Mouse (Mus musculus) heart, embryonic 14.5 days (tissue): ENCODE measurements at regions not wholly inside any gene's neighbourhood (a gene's known extent, or its start where the extent isn't known, plus 50 kb on each side); places are given as distances from the start of the nearest gene placed in this dataset.

Source experiments
- ATAC-seq: fragments of 200-750 bp; cut with Nextera tagmentation; 2 replicates; pipeline ENCODE4 v1.8.0; 2017; ENCODE audit warnings: low read depth, moderate TSS enrichment; ENCODE audit not compliant: insufficient number of reproducible peaks, insufficient read depth, low FRiP score
- H3K27ac ChIP-seq, 2 experiments: fragments of 200-500 bp in 1 of 2; fragments of 300-500 bp in 1 of 2; sonication (generic) in 1 of 2; replicated peaks in 1 of 2; 2 replicates each; pipeline ENCODE4 v1.5.1; 2012 to 2014; ENCODE audit warnings: low read depth in 2 of 2, low read length in 2 of 2, control low read depth in 1 of 2, mild to moderate bottlenecking in 1 of 2, mixed read lengths in 1 of 2; ENCODE audit not compliant: control insufficient read depth in 1 of 2, insufficient read depth in 1 of 2
- H3K27me3 ChIP-seq: fragments of 300-500 bp; sonication (generic); 2 replicates; pipeline ENCODE4 v1.6.1; 2014; ENCODE audit warnings: mild to moderate bottlenecking, low read length, control low read depth; ENCODE audit not compliant: control insufficient read depth, insufficient read depth
- H3K36me3 ChIP-seq: fragments of 300-500 bp; sonication (generic); 2 replicates; pipeline ENCODE4 v1.6.1; 2014; ENCODE audit warnings: mild to moderate bottlenecking, control low read depth, low read length, mixed read lengths; ENCODE audit not compliant: control insufficient read depth, insufficient read depth
- H3K4me1 ChIP-seq, 2 experiments: fragments of 200-500 bp in 1 of 2; fragments of 300-500 bp in 1 of 2; sonication (generic) in 1 of 2; 2 replicates each; pipeline ENCODE4 v1.6.1; 2012 to 2014; ENCODE audit warnings: low read length in 2 of 2, control low read depth in 1 of 2, mixed read lengths in 1 of 2; ENCODE audit not compliant: control insufficient read depth in 2 of 2, insufficient read depth in 2 of 2
- H3K4me2 ChIP-seq: fragments of 300-500 bp; sonication (generic); 2 replicates; pipeline ENCODE4 v1.6.1; 2014; ENCODE audit warnings: mild to moderate bottlenecking, low read length
- H3K4me3 ChIP-seq, 2 experiments: fragments of 200-500 bp in 1 of 2; fragments of 300-500 bp in 1 of 2; sonication (generic) in 1 of 2; 2 replicates each; pipeline ENCODE4 v1.5.1; 2012 to 2014; ENCODE audit warnings: low read length in 2 of 2, mild to moderate bottlenecking in 2 of 2, control low read depth in 1 of 2, low read depth in 1 of 2, moderate library complexity in 1 of 2; ENCODE audit not compliant: control insufficient read depth in 1 of 2, insufficient read depth in 1 of 2
- H3K9ac ChIP-seq: fragments of 300-500 bp; sonication (generic); 2 replicates; pipeline ENCODE4 v1.6.1; 2014; ENCODE audit warnings: mild to moderate bottlenecking, low read length
- H3K9me3 ChIP-seq: fragments of 300-500 bp; sonication (generic); 2 replicates; pipeline ENCODE4 v1.6.1; 2016; ENCODE audit warnings: low read length, control low read depth; ENCODE audit not compliant: control insufficient read depth
- WGBS: fragments of 180-500 bp; shearing (Covaris S2); extraction: QIAGEN DNeasy Blood & Tissue Kit; methylation state at CpG from one replicate; pipeline ENCODE4 v1.1.7; 2014; 5-methylcytosine and 5-hydroxymethylcytosine counted together

DNA sequence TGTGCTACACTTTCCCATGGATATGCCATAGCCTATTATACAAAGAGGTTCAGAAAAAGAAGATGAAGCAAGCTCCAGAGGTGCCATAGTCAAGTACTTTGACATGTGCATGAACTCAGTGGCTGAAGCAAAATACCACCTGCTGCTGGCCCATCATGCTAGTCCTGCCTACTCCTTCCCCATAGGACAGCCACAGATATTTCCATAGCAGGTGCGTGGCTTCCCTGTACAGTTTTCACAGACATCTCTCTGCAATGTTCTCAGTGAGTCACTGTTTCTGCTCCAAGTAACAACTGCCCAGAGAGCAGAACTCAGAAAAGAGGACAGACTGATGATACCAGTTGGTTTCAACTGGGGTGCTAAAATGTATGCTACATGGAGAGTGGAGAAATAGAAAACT is 242.8 kb upstream of the Thbs1 start:
- Histone ChIP-seq H3K36me3 (no peaks in the 10 kb centered on the region), H3K27ac (no peak overlapping the region), H3K4me2 (no peak overlapping the region), H3K9me3 (no peaks in the 10 kb centered on the region), H3K4me3 (no peak overlapping the region), H3K4me1 (peaks cover 2 to 7% of the 10 kb centered on the region in 2 experiments; a peak in 2 of 4 replicates), H3K27me3 (no peaks in the 10 kb centered on the region), H3K9ac (no peak overlapping the region)
- 89% methylated on average over 1 of the region's 1 CpGs for WGBS
- no peak for ATAC-seq

- 47% methylated on average over 9 of the region's 9 CpGs for WGBS
These were observed 240.0 kb upstream of the Thbs1 start for GRCm38 (mm10) chr2:117871507-117872282.

DNA sequence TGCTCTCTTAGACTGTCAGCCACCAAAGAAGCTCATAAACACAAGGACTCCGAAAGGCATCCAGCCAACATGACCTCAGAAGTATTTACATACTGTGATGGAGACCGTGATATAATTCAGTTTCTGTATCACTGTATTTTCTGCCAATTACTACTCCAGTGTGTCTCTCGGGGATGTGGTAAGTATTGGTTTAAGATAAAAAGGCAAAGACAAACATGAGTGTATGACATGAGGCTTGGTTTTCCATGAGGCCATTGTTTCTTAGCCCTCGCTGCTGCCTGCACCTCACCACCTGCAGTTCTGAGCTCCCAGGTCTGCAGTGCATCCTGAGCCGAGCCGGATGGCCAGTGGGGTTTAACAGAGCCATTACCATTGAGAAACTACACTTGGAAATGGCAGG is 233.9 kb upstream of the Thbs1 start:
- ATAC-seq, result no peak

More at GRCm38 (mm10) chr2:117871507-117872282, 240.0 kb upstream of the Thbs1 start:
- H3K4me2 ChIP-seq, result no peak overlapping the region
- no peak overlapping the region for H3K4me3 ChIP-seq
- no peak for ATAC-seq
- H3K36me3 ChIP-seq, result no peaks in the 10 kb centered on the region
- no peaks in the 10 kb centered on the region for H3K9me3 ChIP-seq
- peaks cover 2 to 7% of the 10 kb centered on the region in 2 experiments; a peak in 2 of 4 replicates for H3K4me1 ChIP-seq
- H3K9ac ChIP-seq, result no peak overlapping the region
- no peak overlapping the region for H3K27ac ChIP-seq
- H3K27me3 ChIP-seq, result no peaks in the 10 kb centered on the region

GRCm38 (mm10) chr2:117882136-117882535 is 229.5 kb upstream of the Thbs1 start:
- Histone ChIP-seq H3K27ac (no peak overlapping the region), H3K4me3 (no peak overlapping the region), H3K4me1 (no peaks in the 10 kb centered on the region), H3K27me3 (no peaks in the 10 kb centered on the region), H3K4me2 (no peak overlapping the region), H3K9ac (no peak overlapping the region), H3K9me3 (no peaks in the 10 kb centered on the region), H3K36me3 (no peaks in the 10 kb centered on the region)
- no peak for ATAC-seq
- WGBS, result 77% methylated on average over 4 of the region's 4 CpGs

More for the DNA sequence above, 233.9 kb upstream of the Thbs1 start:
- Histone ChIP-seq H3K4me1 (no peaks in the 10 kb centered on the region), H3K4me3 (no peak overlapping the region), H3K4me2 (no peak overlapping the region), H3K27ac (no peak overlapping the region), H3K9me3 (no peaks in the 10 kb centered on the region), H3K27me3 (no peaks in the 10 kb centered on the region), H3K36me3 (no peaks in the 10 kb centered on the region), H3K9ac (no peak overlapping the region)
- WGBS, result 57% methylated on average over 6 of the region's 6 CpGs

DNA sequence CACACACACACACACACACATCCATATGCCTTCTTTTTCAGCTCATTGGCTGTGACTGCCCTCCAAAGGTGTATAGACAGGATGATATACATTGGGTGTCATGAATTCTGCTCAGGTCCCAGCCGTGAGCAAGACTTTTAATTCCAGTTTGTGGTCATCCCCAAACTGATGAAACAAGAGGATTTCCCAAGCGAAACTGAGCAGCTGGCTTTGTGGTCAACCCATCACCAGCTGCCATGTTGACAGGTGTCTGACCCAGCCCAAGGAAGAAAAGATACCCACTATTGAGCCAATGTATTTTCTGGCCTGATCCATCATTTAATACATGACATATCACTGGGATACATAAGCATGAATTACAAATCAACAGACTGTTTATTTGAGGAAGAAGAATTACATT is 228.8 kb upstream of the Thbs1 start:
- no peak overlapping the region for H3K27ac ChIP-seq
- WGBS, result 82% methylated on average over 2 of the region's 2 CpGs
- H3K4me1 ChIP-seq, result no peaks in the 10 kb centered on the region
- H3K9ac ChIP-seq, result no peak overlapping the region
- ATAC-seq, result no peak
- H3K27me3 ChIP-seq, result no peaks in the 10 kb centered on the region
- H3K4me2 ChIP-seq, result no peak overlapping the region
- H3K4me3 ChIP-seq, result no peak overlapping the region
- H3K36me3 ChIP-seq, result no peaks in the 10 kb centered on the region
- H3K9me3 ChIP-seq, result no peaks in the 10 kb centered on the region

- Histone ChIP-seq H3K4me3 (no peak overlapping the region), H3K9ac (no peak overlapping the region), H3K36me3 (no peaks in the 10 kb centered on the region), H3K9me3 (no peaks in the 10 kb centered on the region), H3K4me1 (no peaks in the 10 kb centered on the region), H3K4me2 (no peak overlapping the region), H3K27me3 (no peaks in the 10 kb centered on the region), H3K27ac (no peak overlapping the region)
- 76% methylated on average over 3 of the region's 3 CpGs for WGBS
- no peak for ATAC-seq
These were observed 225.2 kb upstream of the Thbs1 start for GRCm38 (mm10) chr2:117886516-117886915.

- ATAC-seq, result no peak
- Histone ChIP-seq H3K4me3 (no peak overlapping the region), H3K9ac (no peak overlapping the region), H3K27ac (no peak overlapping the region), H3K36me3 (no peaks in the 10 kb centered on the region), H3K27me3 (no peaks in the 10 kb centered on the region), H3K4me2 (no peak overlapping the region), H3K4me1 (no peaks in the 10 kb centered on the region), H3K9me3 (no peaks in the 10 kb centered on the region)
- 89% methylated on average over 2 of the region's 2 CpGs for WGBS
These were observed 210.4 kb upstream of the Thbs1 start for GRCm38 (mm10) chr2:117901311-117901710.

DNA sequence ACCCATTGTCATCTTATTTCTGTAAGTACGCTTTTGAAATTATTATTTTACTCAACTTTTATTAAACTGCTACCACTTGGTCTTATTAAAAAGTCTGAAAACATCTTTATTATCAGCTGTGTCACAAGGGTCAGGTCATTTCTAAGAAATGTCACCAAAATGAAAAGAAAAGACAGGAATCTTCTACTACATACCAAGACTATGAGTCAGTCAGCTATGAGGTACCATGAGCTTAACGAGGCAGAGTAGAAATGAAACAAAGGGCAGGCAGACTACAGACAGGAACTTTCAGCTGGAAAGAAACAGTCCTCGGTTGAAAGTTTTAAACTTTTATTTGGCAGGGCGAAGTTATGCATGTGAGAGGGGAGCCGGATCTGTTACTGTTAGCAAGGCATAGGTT is 208.8 kb upstream of the Thbs1 start:
- Histone ChIP-seq H3K4me1 (no peaks in the 10 kb centered on the region), H3K9me3 (no peaks in the 10 kb centered on the region), H3K9ac (no peak overlapping the region), H3K27ac (no peak overlapping the region), H3K4me2 (no peak overlapping the region), H3K27me3 (no peaks in the 10 kb centered on the region), H3K4me3 (no peak overlapping the region), H3K36me3 (no peaks in the 10 kb centered on the region)
- no peak for ATAC-seq
- 75% methylated on average over 5 of the region's 5 CpGs for WGBS
